Mouse (Mus musculus) C2C12 (cell line): ENCODE results near the gene Cga. TPM values are rescaled to one million over a fixed set of nuclear protein-coding genes. Genes with fewer than 3 reads are reported as not detected.

Experiments used
- H3K27me3 ChIP-seq: one replicate; pipeline ENCODE4 v1.6.1; 2011; ENCODE audit not compliant: control insufficient read depth, insufficient read depth, insufficient read length
- H3K36me3 ChIP-seq: one replicate; pipeline ENCODE4 v1.6.1; 2011; ENCODE audit not compliant: control insufficient read depth, insufficient read depth
- H3K4me3 ChIP-seq: one replicate; pipeline ENCODE4 v1.5.1; 2011; ENCODE audit warnings: mild to moderate bottlenecking, control low read depth; ENCODE audit not compliant: poor library complexity, insufficient read depth, severe bottlenecking
- H3K79me2 ChIP-seq: one replicate; pipeline ENCODE4 v1.6.1; 2011; ENCODE audit not compliant: control insufficient read depth, insufficient read depth
- H3K79me3 ChIP-seq: one replicate; pipeline ENCODE4 v1.6.1; 2011; ENCODE audit warnings: low read depth, control low read depth
- H3ac ChIP-seq: one replicate; pipeline ENCODE3; 2011; ENCODE audit warnings: low read depth; ENCODE audit not compliant: control insufficient read depth, insufficient read length
- CEBPB ChIP-seq: IDR thresholded peaks from one replicate; pipeline ENCODE4 v1.6.1; 2011; ENCODE audit warnings: low read depth, mild to moderate bottlenecking, control low read depth, moderate library complexity
- CTCF ChIP-seq: IDR thresholded peaks from one replicate; pipeline ENCODE4 v1.5.1; 2011; ENCODE audit not compliant: control insufficient read depth, insufficient read depth, insufficient read length
- FOSL1 ChIP-seq: IDR thresholded peaks from one replicate; pipeline ENCODE4 v1.8.0; 2011; ENCODE audit warnings: mild to moderate bottlenecking, low read length; ENCODE audit not compliant: poor library complexity, insufficient read depth, severe bottlenecking
- MAX ChIP-seq: IDR thresholded peaks from one replicate; pipeline ENCODE4 v1.6.1; 2011; ENCODE audit warnings: mild to moderate bottlenecking, control low read depth
- MYOD1 ChIP-seq: IDR thresholded peaks from one replicate; pipeline ENCODE4 v1.6.1; 2011; ENCODE audit warnings: low read depth; ENCODE audit not compliant: control insufficient read depth, insufficient read length
- MYOG ChIP-seq: IDR thresholded peaks from one replicate; pipeline ENCODE4 v1.6.1; 2011; ENCODE audit not compliant: control insufficient read depth, insufficient read length; ENCODE audit errors: extremely low read depth
- USF1 ChIP-seq: IDR thresholded peaks from one replicate; pipeline ENCODE4 v1.6.1; 2011; ENCODE audit warnings: low read depth, mild to moderate bottlenecking, control low read depth, moderate library complexity
- polyA plus RNA-seq: library from polyadenylated mRNA; unstranded; fragments of >200 nt; fragmentation: generic; extraction: Trizol; gene quantifications from one replicate; pipeline ENCODE4 v1.2.1, GENCODE M21; 2012; ENCODE audit warnings: missing spikeins

The Cga gene
- polyA plus RNA-seq, 1 experiment = not detected

DNA sequence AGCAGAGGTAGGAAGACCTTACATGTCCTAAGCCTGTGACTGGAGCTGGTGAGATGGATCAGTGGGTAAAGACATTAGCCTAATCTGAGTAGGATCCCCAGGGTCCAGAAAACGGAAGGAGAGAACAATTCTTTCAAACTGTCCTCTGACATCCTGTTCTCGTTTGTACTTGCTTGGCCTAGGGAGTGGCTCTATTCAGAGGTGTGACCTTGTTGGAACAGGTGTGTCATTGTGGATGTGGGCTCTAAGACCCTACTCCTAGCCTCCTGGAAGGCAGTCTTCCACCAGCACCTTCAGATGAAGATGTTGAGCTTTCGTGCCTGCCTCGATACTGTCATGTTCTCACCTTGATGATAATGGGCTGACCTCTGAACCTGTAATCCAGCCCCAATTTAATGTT lies 12.6 kb downstream of the Cga start:
- Histone ChIP-seq H3K79me3 (no peaks in the 10 kb centered on the region), H3K27me3 (no peaks in the 10 kb centered on the region), H3K36me3 (no peaks in the 10 kb centered on the region), H3ac (no peak overlapping the region), H3K4me3 (no peak overlapping the region), H3K79me2 (no peaks in the 10 kb centered on the region)
- TF ChIP-seq MAX (no peak), USF1 (no peak), CEBPB (no peak), MYOD1 (no peak), FOSL1 (no peak), CTCF (no peak), MYOG (no peak)

DNA sequence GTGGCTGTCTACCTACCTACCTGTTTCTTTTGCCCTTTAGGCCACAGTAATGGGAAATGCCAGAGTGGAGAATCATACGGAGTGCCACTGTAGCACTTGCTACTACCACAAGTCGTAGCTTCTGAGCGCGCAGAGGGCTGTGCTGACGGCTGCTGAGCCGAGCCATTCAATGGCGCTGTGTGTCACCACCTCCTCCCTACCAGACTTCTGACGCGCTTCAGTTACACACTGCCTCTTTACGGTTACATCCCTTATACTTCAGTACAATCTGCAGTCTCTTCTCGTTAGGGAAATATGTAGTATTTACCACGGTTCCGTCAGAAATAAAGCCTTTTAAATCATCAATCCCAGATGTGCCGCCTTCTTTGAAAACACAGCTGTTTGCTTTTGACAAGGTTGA lies 13.4 kb downstream of the Cga start:
- no peak overlapping the region for H3K4me3 ChIP-seq
- no peaks in the 10 kb centered on the region for H3K36me3 ChIP-seq
- H3K27me3 ChIP-seq = no peaks in the 10 kb centered on the region
- TF ChIP-seq CEBPB = no peak
- no peak for TF ChIP-seq FOSL1
- TF ChIP-seq USF1 = no peak
- no peak for TF ChIP-seq MYOG
- no peak for TF ChIP-seq MYOD1
- no peak for TF ChIP-seq MAX
- TF ChIP-seq CTCF = no peak
- H3K79me2 ChIP-seq = no peaks in the 10 kb centered on the region
- no peaks in the 10 kb centered on the region for H3K79me3 ChIP-seq
- H3ac ChIP-seq = no peak overlapping the region

DNA sequence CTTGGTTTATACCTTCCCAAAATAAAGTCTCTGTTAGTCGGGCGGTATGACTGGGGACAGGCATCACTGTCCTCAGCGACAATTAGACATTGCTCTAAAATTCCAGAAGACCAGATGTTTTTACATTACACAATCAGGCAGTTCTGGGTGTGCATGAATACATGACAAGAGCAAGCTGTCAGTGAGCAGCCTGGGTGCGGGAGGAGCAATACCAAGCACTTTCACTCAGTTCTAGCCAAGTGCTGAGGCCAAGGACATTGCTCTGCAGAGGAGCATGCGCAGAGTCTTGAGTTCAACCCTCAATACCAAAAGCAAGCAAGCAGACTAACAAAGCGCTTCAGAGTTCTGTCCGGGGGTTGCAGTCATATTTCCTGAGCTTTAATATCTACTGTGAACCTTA lies 14.5 kb downstream of the Cga start:
- no peaks in the 10 kb centered on the region for H3K36me3 ChIP-seq
- H3K79me2 ChIP-seq = no peaks in the 10 kb centered on the region
- TF ChIP-seq CEBPB (no peak), MYOD1 (no peak), USF1 (no peak), MAX (no peak), CTCF (no peak), MYOG (no peak), FOSL1 (no peak)
- H3K27me3 ChIP-seq = no peaks in the 10 kb centered on the region
- H3ac ChIP-seq = no peak overlapping the region
- H3K79me3 ChIP-seq = no peaks in the 10 kb centered on the region
- H3K4me3 ChIP-seq = no peak overlapping the region

DNA sequence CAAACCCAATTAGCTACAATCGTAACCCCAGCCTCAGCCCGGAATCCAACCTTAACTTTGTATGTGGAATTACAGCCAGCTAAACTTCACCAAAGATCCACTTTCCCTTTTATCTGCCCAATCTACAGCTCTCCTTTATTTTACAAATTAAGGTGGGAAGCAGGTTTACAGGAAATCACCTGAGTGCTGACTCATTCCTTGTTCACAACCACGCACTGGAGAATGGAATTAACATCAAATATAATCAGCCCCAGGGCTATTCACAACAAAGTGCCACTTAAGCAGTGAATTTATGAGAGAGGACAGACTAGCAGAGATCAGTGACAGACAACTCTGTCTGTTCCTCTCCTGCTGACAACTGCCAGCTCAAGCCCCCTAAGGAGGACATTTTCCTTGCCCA lies 17.8 kb downstream of the Cga start:
- Histone ChIP-seq H3ac (no peak overlapping the region), H3K79me2 (no peaks in the 10 kb centered on the region), H3K79me3 (no peaks in the 10 kb centered on the region), H3K4me3 (no peak overlapping the region), H3K36me3 (no peaks in the 10 kb centered on the region), H3K27me3 (no peaks in the 10 kb centered on the region)
- TF ChIP-seq MYOD1 = no peak

DNA sequence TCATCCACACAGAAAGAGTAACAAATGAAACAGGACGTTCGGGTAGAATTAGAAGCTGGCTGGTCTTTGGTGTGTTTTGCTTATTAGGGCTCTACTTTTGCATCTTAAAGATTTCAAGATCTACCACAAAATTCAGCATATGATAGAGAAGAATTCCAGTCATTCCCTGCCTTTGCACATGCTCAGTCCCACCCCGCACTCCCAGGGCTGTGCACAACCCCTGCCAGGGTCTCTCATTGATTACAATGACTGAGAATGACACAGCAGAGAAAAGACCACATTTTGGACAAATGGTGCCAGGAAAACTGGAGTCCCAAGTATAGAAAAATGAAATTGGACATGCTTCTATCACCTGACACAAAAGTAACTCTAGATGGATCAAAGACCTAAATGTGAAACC lies 18.6 kb downstream of the Cga start:
- no peaks in the 10 kb centered on the region for H3K27me3 ChIP-seq
- TF ChIP-seq CEBPB (no peak), MYOG (no peak), CTCF (no peak), MYOD1 (no peak), USF1 (no peak), FOSL1 (no peak), MAX (no peak)
- no peak overlapping the region for H3ac ChIP-seq

DNA sequence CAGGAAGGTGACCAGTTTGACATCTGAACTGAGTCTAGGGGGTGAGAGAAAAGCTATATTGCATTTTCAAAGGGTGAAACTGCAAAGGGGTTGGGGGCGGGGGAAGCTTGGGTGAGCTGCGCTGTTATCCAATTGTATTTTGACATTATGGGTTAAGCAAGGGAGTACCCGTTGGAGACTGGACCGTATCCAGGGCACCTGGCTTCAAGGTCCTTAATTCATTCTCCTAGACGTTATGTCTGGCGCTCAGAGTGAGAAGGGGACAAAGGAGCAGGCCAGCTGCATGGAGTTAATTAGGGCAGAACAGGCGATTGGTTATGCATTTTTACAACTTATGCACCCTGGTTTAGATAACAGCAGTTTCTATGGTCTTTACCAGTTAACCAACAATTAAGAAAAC lies 23.8 kb downstream of the Cga start:
- no peaks in the 10 kb centered on the region for H3K27me3 ChIP-seq
- H3K36me3 ChIP-seq = no peaks in the 10 kb centered on the region
- no peaks in the 10 kb centered on the region for H3K79me3 ChIP-seq
- no peak overlapping the region for H3K4me3 ChIP-seq
- H3ac ChIP-seq = no peak overlapping the region
- no peak for TF ChIP-seq MYOD1
- no peak for TF ChIP-seq CTCF
- TF ChIP-seq FOSL1 = no peak
- TF ChIP-seq MYOG = no peak
- TF ChIP-seq USF1 = no peak
- TF ChIP-seq MAX = no peak
- no peak for TF ChIP-seq CEBPB
- no peaks in the 10 kb centered on the region for H3K79me2 ChIP-seq

More for the DNA sequence above, 18.6 kb downstream of the Cga start:
- no peaks in the 10 kb centered on the region for H3K36me3 ChIP-seq
- no peaks in the 10 kb centered on the region for H3K79me3 ChIP-seq
- H3K4me3 ChIP-seq = no peak overlapping the region
- H3K79me2 ChIP-seq = no peaks in the 10 kb centered on the region
